Mouse (Mus musculus): Measurements from ENCODE around the gene Tmem95. TPM values are rescaled to one million over a fixed set of nuclear protein-coding genes. Genes with fewer than 3 reads are reported as not detected.
"Not testable (repeated sequence)": the region's sequence is repeated elsewhere in the genome, so short reads cannot be mapped to it uniquely, and the experiment has no call there.

Tmem95 gene
- polyA plus RNA-seq, 1 experiment from 2014 or later: not detected

GRCm38 (mm10) chr11:69916652-69917378 lies 39.0 kb upstream of the Tmem95 start:
- H3K4me1 ChIP-seq (replicated peaks): peaks cover 46% of the 10 kb centered on the region
- not testable (repeated sequence) for H3K4me3 ChIP-seq; H3K9me3 ChIP-seq; H3K27ac ChIP-seq (replicated peaks); ATAC-seq (ENCODE audit: low FRiP score, low read depth); H3K4me2 ChIP-seq; H3K27me3 ChIP-seq; H3K9ac ChIP-seq
- H3K36me3 ChIP-seq: peaks cover 53% of the 10 kb centered on the region
- WGBS: 58% methylated on average over 7 of the region's 7 CpGs

GRCm38 (mm10) chr11:69915667-69916627 lies 38.1 kb upstream of the Tmem95 start:
- Histone ChIP-seq H3K9ac (no peak overlapping the region), H3K9me3 (no peaks in the 10 kb centered on the region), H3K4me1 (replicated peaks) (peaks cover 46% of the 10 kb centered on the region), H3K4me3 (no peak overlapping the region), H3K36me3 (peaks cover 62% of the 10 kb centered on the region), H3K4me2 (0 out of 2 replicates have a peak overlapping the region, but pooled peaks have one; percentile 97), H3K27me3 (no peaks in the 10 kb centered on the region), H3K27ac (replicated peaks) (no peak overlapping the region)
- WGBS: 75% methylated on average over 5 of the region's 5 CpGs
- no peak for ATAC-seq (ENCODE audit: low FRiP score, low read depth)

GRCm38 (mm10) chr11:69914917-69915430 lies 37.2 kb upstream of the Tmem95 start:
- 43% methylated on average over 9 of the region's 9 CpGs for WGBS
- Histone ChIP-seq H3K4me3 (peak overlapping the region; percentile 65), H3K4me1 (replicated peaks) (peaks cover 43% of the 10 kb centered on the region), H3K36me3 (peaks cover 72% of the 10 kb centered on the region), H3K27ac (replicated peaks) (no peak overlapping the region), H3K4me2 (peak overlapping the region; percentile 97), H3K9ac (peak overlapping the region; percentile 71), H3K27me3 (no peaks in the 10 kb centered on the region), H3K9me3 (no peaks in the 10 kb centered on the region)
- no peak for ATAC-seq (ENCODE audit: low FRiP score, low read depth)

- Histone ChIP-seq H3K27me3 (no peaks in the 10 kb centered on the region), H3K4me3 (peak overlapping the region; percentile 65), H3K4me1 (replicated peaks) (peaks cover 37% of the 10 kb centered on the region), H3K27ac (replicated peaks) (peak overlapping the region; percentile 85), H3K9me3 (no peaks in the 10 kb centered on the region), H3K36me3 (peaks cover 78% of the 10 kb centered on the region), H3K9ac (peak overlapping the region; percentile 71), H3K4me2 (peak overlapping the region; percentile 97)
- no peak for ATAC-seq (ENCODE audit: low FRiP score, low read depth)
- WGBS: 5% methylated on average over 13 of the region's 17 CpGs
These were observed 36.5 kb upstream of the Tmem95 start for GRCm38 (mm10) chr11:69914372-69914764.

GRCm38 (mm10) chr11:69913554-69914371 lies 35.9 kb upstream of the Tmem95 start, which contains the start of gene Gps2:
TSS of gene Gps2 (plus strand) at chr11:69913888.
- 1% methylated on average over 61 of the region's 61 CpGs for WGBS

GRCm38 (mm10) chr11:69912716-69913530 lies 35.1 kb upstream of the Tmem95 start:
- Histone ChIP-seq H3K9ac (no peak overlapping the region), H3K27me3 (no peaks in the 10 kb centered on the region), H3K9me3 (no peaks in the 10 kb centered on the region), H3K36me3 (peaks cover 81% of the 10 kb centered on the region), H3K4me1 (replicated peaks) (peaks cover 28% of the 10 kb centered on the region), H3K4me3 (peak overlapping the region; percentile 65), H3K4me2 (peak overlapping the region; percentile 97), H3K27ac (replicated peaks) (no peak overlapping the region)
- 0 out of 2 replicates have a peak, but pooled peaks have one; percentile 44 for ATAC-seq (ENCODE audit: low FRiP score, low read depth)
- 82% methylated on average over 15 of the region's 15 CpGs for WGBS

More at GRCm38 (mm10) chr11:69913554-69914371, 35.9 kb upstream of the Tmem95 start, which contains the start of gene Gps2:
- no peaks in the 10 kb centered on the region for H3K27me3 ChIP-seq
- peak within 1 kb of the TSS; percentile 85 for H3K27ac ChIP-seq (replicated peaks)
- peak within 1 kb of the TSS; percentile 71 for H3K9ac ChIP-seq
- H3K9me3 ChIP-seq: no peaks in the 10 kb centered on the region
- peak within 1 kb of the TSS; percentile 97 for H3K4me2 ChIP-seq
- H3K4me1 ChIP-seq (replicated peaks): peaks cover 31% of the 10 kb centered on the region
- peaks cover 81% of the 10 kb centered on the region for H3K36me3 ChIP-seq
- peak within 1 kb of the TSS; percentile 65 for H3K4me3 ChIP-seq
- ATAC-seq (ENCODE audit: low FRiP score, low read depth): peak; percentile 92

GRCm38 (mm10) chr11:69911701-69912100 lies 33.9 kb upstream of the Tmem95 start:
- Histone ChIP-seq H3K36me3 (peaks cover 81% of the 10 kb centered on the region), H3K9me3 (no peaks in the 10 kb centered on the region), H3K4me3 (no peak overlapping the region), H3K27ac (replicated peaks) (no peak overlapping the region), H3K4me2 (no peak overlapping the region), H3K9ac (no peak overlapping the region), H3K27me3 (no peaks in the 10 kb centered on the region), H3K4me1 (replicated peaks) (peaks cover 28% of the 10 kb centered on the region)
- no peak for ATAC-seq (ENCODE audit: low FRiP score, low read depth)
- WGBS: 94% methylated on average over 6 of the region's 6 CpGs

- 94% methylated on average over 17 of the region's 17 CpGs for WGBS
- Histone ChIP-seq H3K27ac (replicated peaks) (no peak overlapping the region), H3K36me3 (peaks cover 81% of the 10 kb centered on the region), H3K4me2 (no peak overlapping the region), H3K27me3 (no peaks in the 10 kb centered on the region), H3K4me1 (replicated peaks) (peaks cover 27% of the 10 kb centered on the region), H3K9me3 (no peaks in the 10 kb centered on the region), H3K4me3 (no peak overlapping the region), H3K9ac (no peak overlapping the region)
- no peak for ATAC-seq (ENCODE audit: low FRiP score, low read depth)
These were observed 33.2 kb upstream of the Tmem95 start for GRCm38 (mm10) chr11:69910781-69911560.

- H3K4me3 ChIP-seq: no peak overlapping the region
- no peak overlapping the region for H3K27ac ChIP-seq (replicated peaks)
- peaks cover 21% of the 10 kb centered on the region for H3K4me1 ChIP-seq (replicated peaks)
- H3K36me3 ChIP-seq: peaks cover 81% of the 10 kb centered on the region
- ATAC-seq (ENCODE audit: low FRiP score, low read depth): no peak
- no peak overlapping the region for H3K4me2 ChIP-seq
- H3K9ac ChIP-seq: no peak overlapping the region
- no peaks in the 10 kb centered on the region for H3K27me3 ChIP-seq
- WGBS: 93% methylated on average over 8 of the region's 8 CpGs
- H3K9me3 ChIP-seq: no peaks in the 10 kb centered on the region
These were observed 32.4 kb upstream of the Tmem95 start for GRCm38 (mm10) chr11:69910177-69910576.

- H3K4me1 ChIP-seq (replicated peaks): peaks cover 13% of the 10 kb centered on the region
- ATAC-seq (ENCODE audit: low FRiP score, low read depth): no peak
- no peaks in the 10 kb centered on the region for H3K9me3 ChIP-seq
- H3K4me3 ChIP-seq: no peak overlapping the region
- peaks cover 88% of the 10 kb centered on the region for H3K36me3 ChIP-seq
- H3K27ac ChIP-seq (replicated peaks): no peak overlapping the region
- 87% methylated on average over 5 of the region's 5 CpGs for WGBS
- no peak overlapping the region for H3K4me2 ChIP-seq
- no peaks in the 10 kb centered on the region for H3K27me3 ChIP-seq
- no peak overlapping the region for H3K9ac ChIP-seq
These were observed 31.4 kb upstream of the Tmem95 start for GRCm38 (mm10) chr11:69909174-69909573.
